Mouse (Mus musculus): Measurements from ENCODE around the gene F8a. TPM values are rescaled to one million over a fixed set of nuclear protein-coding genes. Genes with fewer than 3 reads are reported as not detected.

The F8a gene
- polyA plus RNA-seq, 1 experiment from 2014 or later: 11.9 TPM

Other genes starting within 250 kb of the F8a start
- gene Zfp185, start 241.0 kb upstream of the F8a start, polyA plus RNA-seq (2015; fragmentation: Nextera tagmentation; extraction: Ambion mirVana): 7.1 TPM in 2 replicates
- gene Pnma5, start 191.2 kb upstream of the F8a start, polyA plus RNA-seq (2015; fragmentation: Nextera tagmentation; extraction: Ambion mirVana): 0.08 TPM in 1 of 2 replicates, not detected in the other
- 0.17 and 0.18 TPM in 2 replicates for gene Pnma3, start 163.5 kb upstream of the F8a start, polyA plus RNA-seq (2015; fragmentation: Nextera tagmentation; extraction: Ambion mirVana)
- 0.87 and 2.5 TPM in 2 replicates for gene Xlr4a, start 145.8 kb upstream of the F8a start, polyA plus RNA-seq (2015; fragmentation: Nextera tagmentation; extraction: Ambion mirVana)
- 2.2 and 4.1 TPM in 2 replicates for gene Xlr3a, start 131.2 kb upstream of the F8a start, polyA plus RNA-seq (2015; fragmentation: Nextera tagmentation; extraction: Ambion mirVana)
- 0.11 and 0.14 TPM in 2 replicates for gene Gm14685, start 111.2 kb upstream of the F8a start, polyA plus RNA-seq (2015; fragmentation: Nextera tagmentation; extraction: Ambion mirVana)
- gene Xlr5b, start 79.5 kb upstream of the F8a start, polyA plus RNA-seq (2015; fragmentation: Nextera tagmentation; extraction: Ambion mirVana): not detected in 2 replicates
- not detected in 2 replicates for gene DXBay18, start 78.8 kb upstream of the F8a start, polyA plus RNA-seq (2015; fragmentation: Nextera tagmentation; extraction: Ambion mirVana)
- gene Spin2d, start 51.3 kb upstream of the F8a start, polyA plus RNA-seq (2015; fragmentation: Nextera tagmentation; extraction: Ambion mirVana): not detected in 2 replicates
- 9.5 and 10.6 TPM in 2 replicates for gene Xlr3b, start 36.1 kb upstream of the F8a start, polyA plus RNA-seq (2015; fragmentation: Nextera tagmentation; extraction: Ambion mirVana)
- gene Xlr4b, start 14.0 kb upstream of the F8a start, polyA plus RNA-seq (2015; fragmentation: Nextera tagmentation; extraction: Ambion mirVana): 0.48 and 1.2 TPM in 2 replicates
- 0.98 TPM in 1 of 2 replicates, not detected in the other for gene Xlr4c, start 14.8 kb downstream of the F8a start, polyA plus RNA-seq (2015; fragmentation: Nextera tagmentation; extraction: Ambion mirVana)
- gene Xlr3c, start 37.1 kb downstream of the F8a start, polyA plus RNA-seq (2015; fragmentation: Nextera tagmentation; extraction: Ambion mirVana): not detected in 2 replicates
- gene Xlr5a, start 64.7 kb downstream of the F8a start, polyA plus RNA-seq (2015; fragmentation: Nextera tagmentation; extraction: Ambion mirVana): 0.17 TPM in 1 of 2 replicates, not detected in the other
- not detected in 2 replicates for gene Xlr5c, start 64.7 kb downstream of the F8a start, polyA plus RNA-seq (2015; fragmentation: Nextera tagmentation; extraction: Ambion mirVana)
- gene Gm45015, start 108.5 kb downstream of the F8a start, polyA plus RNA-seq (2015; fragmentation: Nextera tagmentation; extraction: Ambion mirVana): not detected in 2 replicates
- 13.3 and 13.5 TPM in 2 replicates for gene Zfp275, start 114.3 kb downstream of the F8a start, polyA plus RNA-seq (2015; fragmentation: Nextera tagmentation; extraction: Ambion mirVana)
- not detected in 2 replicates for gene Gm18336, start 170.4 kb downstream of the F8a start, polyA plus RNA-seq (2015; fragmentation: Nextera tagmentation; extraction: Ambion mirVana)
- gene Zfp92, start 182.8 kb downstream of the F8a start, polyA plus RNA-seq (2015; fragmentation: Nextera tagmentation; extraction: Ambion mirVana): 0.09 and 0.19 TPM in 2 replicates
- gene Trex2, start 207.1 kb downstream of the F8a start, polyA plus RNA-seq (2015; fragmentation: Nextera tagmentation; extraction: Ambion mirVana): not detected in 2 replicates
- 64.4 and 66.9 TPM in 2 replicates for gene Haus7, start 230.8 kb downstream of the F8a start, polyA plus RNA-seq (2015; fragmentation: Nextera tagmentation; extraction: Ambion mirVana)

Measured in lung, embryonic 15.5 days (tissue).